Mouse (Mus musculus) embryonic fibroblast, embryonic 13.5 days (primary cell): ENCODE measurements around the gene Cdk6.

Source experiments
- CTCF ChIP-seq: IDR thresholded peaks from 2 replicates; pipeline ENCODE4 v1.5.1; 2011; ENCODE audit warnings: mild to moderate bottlenecking, control low read depth, low read length, moderate library complexity, borderline replicate concordance; ENCODE audit not compliant: insufficient read depth
- POLR2A ChIP-seq: IDR thresholded peaks from 2 replicates; pipeline ENCODE4 v1.6.1; 2011; ENCODE audit warnings: low read depth, mild to moderate bottlenecking, control low read depth, low read length, moderate library complexity

- TF ChIP-seq CTCF (no peak), POLR2A (no peak)
Measured at GRCm38 (mm10) chr5:3527041-3527691, 185.9 kb downstream of the Cdk6 start.
